Mouse (Mus musculus): ENCODE data around the gene Smtn.

- no peak for TF ChIP-seq CTCF (conservative IDR thresholded peaks at IDR 0.05; ENCODE audit: low read length)
- no peak for TF ChIP-seq POU5F1 (IDR thresholded peaks at IDR 0.05; ENCODE audit: borderline replicate concordance, low read length)
- TF ChIP-seq NANOG (IDR thresholded peaks at IDR 0.05; ENCODE audit: borderline replicate concordance, low read length), result no peak
These were observed 22.3 kb downstream of the Smtn start for GRCm38 (mm10) chr11:3517846-3518732.

Data from E14TG2a.4 (cell line).